Mouse (Mus musculus) spleen, adult 2 months (tissue): ENCODE measurements at regions not wholly inside any gene's neighbourhood (a gene's known extent, or its start where the extent isn't known, plus 50 kb on each side); places are given as distances from the start of the nearest gene placed in this dataset.

Experiments
- DNase-seq, 2 experiments: peaks; one replicate each; pipeline versions ENCODE4 v3.0.0 to v3.0.0-alpha.2; 2012 to 2021; ENCODE audit warnings: low spot score in 2 of 2, low read depth in 1 of 2
- H3K27ac ChIP-seq: fragments of 200-500 bp; 2 replicates; pipeline ENCODE4 v1.5.1; 2012; ENCODE audit warnings: low read length, inconsistent platforms; ENCODE audit not compliant: insufficient read depth
- H3K27me3 ChIP-seq: fragments of 200-500 bp; 2 replicates; pipeline ENCODE4 v1.6.1; 2012; ENCODE audit warnings: mild to moderate bottlenecking, moderate library complexity, low read length, inconsistent platforms; ENCODE audit not compliant: control insufficient read depth, insufficient read depth
- H3K36me3 ChIP-seq: fragments of 200-500 bp; 2 replicates; pipeline ENCODE4 v1.6.1; 2012; ENCODE audit warnings: mild to moderate bottlenecking, low read length, inconsistent platforms; ENCODE audit not compliant: control insufficient read depth, insufficient read depth
- H3K4me1 ChIP-seq: fragments of 200-500 bp; 2 replicates; pipeline ENCODE4 v1.6.1; 2011; ENCODE audit warnings: inconsistent platforms; ENCODE audit not compliant: control insufficient read depth, insufficient read depth, insufficient read length
- H3K4me3 ChIP-seq: fragments of 200-500 bp; 2 replicates; pipeline ENCODE4 v1.5.1; 2011; ENCODE audit warnings: mild to moderate bottlenecking, inconsistent platforms; ENCODE audit not compliant: insufficient read depth, insufficient read length; ENCODE audit errors: extremely low read depth
- CTCF ChIP-seq: fragments of 200-500 bp; IDR thresholded peaks from 2 replicates; pipeline ENCODE4 v1.5.1; 2011; ENCODE audit warnings: mild to moderate bottlenecking, inconsistent platforms; ENCODE audit not compliant: insufficient read depth, insufficient read length, insufficient replicate concordance; ENCODE audit errors: extremely low read depth
- POLR2A ChIP-seq: fragments of 200-500 bp; IDR thresholded peaks from 2 replicates; pipeline ENCODE4 v1.6.1; 2011; ENCODE audit warnings: low read depth, low read length, inconsistent platforms
- WGBS: fragments of 180-500 bp; shearing (Covaris S2); methylation state at CpG from one replicate; pipeline ENCODE4 v1.1.7; 2018; 5-methylcytosine and 5-hydroxymethylcytosine counted together

DNA sequence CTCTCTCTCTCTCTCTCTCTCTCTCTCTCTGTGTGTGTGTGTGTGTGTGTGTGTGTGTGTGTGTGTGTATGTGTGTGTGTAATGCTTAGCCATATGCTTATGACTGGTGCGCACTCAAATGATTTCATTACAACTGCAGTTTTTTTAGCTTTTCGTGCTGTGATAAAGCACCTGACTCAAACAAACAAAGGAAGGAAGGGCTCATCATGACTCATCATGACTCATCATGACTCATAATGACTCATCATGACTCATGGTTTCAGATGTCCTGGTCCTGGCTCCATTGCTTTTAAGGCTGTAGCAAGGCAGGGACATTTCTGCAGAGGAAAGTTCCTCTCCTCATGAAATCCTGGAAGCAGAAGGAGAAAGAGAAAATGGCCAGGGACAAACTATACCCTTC is 302.9 kb downstream of the Foxa2 start:
- Histone ChIP-seq H3K27ac (no peak overlapping the region), H3K4me1 (no peaks in the 10 kb centered on the region), H3K36me3 (no peaks in the 10 kb centered on the region), H3K27me3 (no peaks in the 10 kb centered on the region), H3K4me3 (no peak overlapping the region)
- no peak for DNase-seq
- TF ChIP-seq POLR2A (no peak), CTCF (no peak)
- WGBS: 61% methylated on average over 2 of the region's 2 CpGs

DNA sequence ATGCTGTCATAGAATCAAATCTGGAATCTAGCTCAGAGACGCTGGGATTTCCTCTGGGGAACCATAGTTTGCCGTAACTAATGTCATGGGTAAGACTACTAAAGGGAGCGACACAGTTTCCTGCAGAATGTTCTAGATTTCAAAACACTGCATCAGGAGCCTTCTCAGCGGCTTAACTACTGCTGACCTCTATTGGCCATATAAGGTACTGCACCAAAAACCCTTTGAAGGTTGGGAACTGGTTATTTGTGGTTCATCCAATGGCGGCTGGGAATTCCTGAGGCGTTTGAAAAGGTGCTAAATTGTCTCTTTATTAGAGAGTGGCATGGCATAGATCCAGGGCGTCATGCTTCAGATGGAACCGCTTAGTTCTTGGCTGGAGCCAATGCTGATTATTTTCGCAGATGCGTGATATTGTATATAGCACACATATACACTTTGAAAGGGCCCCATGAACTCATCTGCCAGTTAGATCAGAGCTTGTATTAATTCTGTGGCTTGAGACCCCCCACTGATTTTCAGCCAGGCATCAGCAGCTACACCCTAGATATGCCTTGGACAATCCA is 308.4 kb downstream of the Foxa2 start:
- TF ChIP-seq POLR2A (no peak), CTCF (no peak; the same call in 1 of the 2 replicates)
- WGBS: 36% methylated on average over 10 of the region's 10 CpGs

DNA sequence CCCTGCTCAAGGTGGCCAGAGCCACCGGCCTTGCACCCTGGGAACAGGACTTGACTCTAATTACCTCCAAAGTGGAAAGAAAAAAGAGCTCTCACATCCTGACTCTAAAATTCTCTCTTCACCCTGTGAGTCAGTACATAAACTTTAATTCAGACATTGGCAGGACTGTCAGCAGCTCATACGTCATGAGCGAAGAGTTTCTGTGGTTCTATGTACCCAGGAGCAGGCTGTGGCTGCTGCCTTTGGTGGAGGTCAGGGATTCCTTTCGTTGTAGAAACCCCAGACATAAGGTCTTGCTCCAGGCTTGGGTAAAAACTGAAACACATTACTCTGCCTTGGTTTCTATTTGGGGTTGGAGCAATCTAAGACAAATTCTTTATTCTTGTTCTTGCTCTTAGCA is 319.4 kb downstream of the Foxa2 start:
- H3K27ac ChIP-seq: no peak overlapping the region
- no peaks in the 10 kb centered on the region for H3K36me3 ChIP-seq
- WGBS: 75% methylated on average over 4 of the region's 4 CpGs
- no peak for TF ChIP-seq CTCF
- no peak for TF ChIP-seq POLR2A
- no peak overlapping the region for H3K4me3 ChIP-seq
- H3K4me1 ChIP-seq: no peaks in the 10 kb centered on the region
- DNase-seq: no peak
- no peaks in the 10 kb centered on the region for H3K27me3 ChIP-seq

More for the DNA sequence above, 308.4 kb downstream of the Foxa2 start:
- no peak for DNase-seq
- no peak overlapping the region for H3K4me3 ChIP-seq
- H3K4me1 ChIP-seq: no peaks in the 10 kb centered on the region
- no peak overlapping the region for H3K27ac ChIP-seq
- no peaks in the 10 kb centered on the region for H3K36me3 ChIP-seq
- no peaks in the 10 kb centered on the region for H3K27me3 ChIP-seq

GRCm38 (mm10) chr2:147718936-147719335 is 327.8 kb downstream of the Foxa2 start:
- Histone ChIP-seq H3K4me1 (no peaks in the 10 kb centered on the region), H3K36me3 (no peaks in the 10 kb centered on the region), H3K27me3 (no peaks in the 10 kb centered on the region), H3K27ac (no peak overlapping the region), H3K4me3 (no peak overlapping the region)
- DNase-seq: no peak
- WGBS: 86% methylated on average over 3 of the region's 3 CpGs
- TF ChIP-seq CTCF (no peak), POLR2A (no peak)

GRCm38 (mm10) chr2:147717484-147717947 is 329.3 kb downstream of the Foxa2 start:
- no peaks in the 10 kb centered on the region for H3K27me3 ChIP-seq

GRCm38 (mm10) chr2:147715791-147716190 is 331.0 kb downstream of the Foxa2 start:
- H3K4me3 ChIP-seq: no peak overlapping the region
- H3K27me3 ChIP-seq: no peaks in the 10 kb centered on the region
- no peak overlapping the region for H3K27ac ChIP-seq
- no peaks in the 10 kb centered on the region for H3K36me3 ChIP-seq
- H3K4me1 ChIP-seq: no peaks in the 10 kb centered on the region
- DNase-seq: no peak
- TF ChIP-seq POLR2A (no peak), CTCF (no peak)
- 54% methylated on average over 5 of the region's 5 CpGs for WGBS

More at GRCm38 (mm10) chr2:147717484-147717947, 329.3 kb downstream of the Foxa2 start:
- no peak overlapping the region for H3K27ac ChIP-seq
- no peak for TF ChIP-seq POLR2A
- TF ChIP-seq CTCF: no peak
- WGBS: 93% methylated on average over 12 of the region's 12 CpGs
- no peaks in the 10 kb centered on the region for H3K4me1 ChIP-seq
- no peak overlapping the region for H3K4me3 ChIP-seq
- no peaks in the 10 kb centered on the region for H3K36me3 ChIP-seq
- no peak for DNase-seq

GRCm38 (mm10) chr2:147710593-147711265 is 336.0 kb downstream of the Foxa2 start:
- Histone ChIP-seq H3K36me3 (no peaks in the 10 kb centered on the region), H3K27me3 (no peaks in the 10 kb centered on the region), H3K27ac (no peak overlapping the region), H3K4me1 (no peaks in the 10 kb centered on the region), H3K4me3 (no peak overlapping the region)
- TF ChIP-seq POLR2A: no peak
- TF ChIP-seq CTCF: no peak
- 72% methylated on average over 8 of the region's 8 CpGs for WGBS
- no peak for DNase-seq
